Mouse (Mus musculus) midbrain, postnatal 0 days (tissue): ENCODE data around the gene Nqo1. TPM values are rescaled to one million over a fixed set of nuclear protein-coding genes. Genes with fewer than 3 reads are reported as not detected.

Source experiments
- ATAC-seq: fragments of 200-750 bp; cut with Nextera tagmentation; 2 replicates; pipeline ENCODE4 v1.8.0; 2017; ENCODE audit warnings: moderate number of reproducible peaks, mild to moderate bottlenecking, moderate TSS enrichment, moderate library complexity; ENCODE audit not compliant: low FRiP score
- DNase-seq: peaks from one replicate; pipeline ENCODE4 v3.0.0-alpha.2; 2015; ENCODE audit warnings: low spot score
- H3K27ac ChIP-seq: fragments of 300-500 bp; sonication (generic); 2 replicates; pipeline ENCODE4 v1.5.1; 2014; ENCODE audit warnings: low read depth, mild to moderate bottlenecking, low read length, mixed read lengths
- H3K27me3 ChIP-seq: fragments of 300-500 bp; sonication (generic); 2 replicates; pipeline ENCODE4 v1.6.1; 2014; ENCODE audit warnings: low read length, control low read depth, mixed read lengths; ENCODE audit not compliant: insufficient read depth
- H3K36me3 ChIP-seq: fragments of 300-500 bp; sonication (generic); 2 replicates; pipeline ENCODE4 v1.6.1; 2014; ENCODE audit warnings: low read length, control low read depth, mixed read lengths; ENCODE audit not compliant: insufficient read depth
- H3K4me1 ChIP-seq: fragments of 300-500 bp; sonication (generic); 2 replicates; pipeline ENCODE4 v1.6.1; 2014; ENCODE audit warnings: mild to moderate bottlenecking, control low read depth, antibody characterized with exemption, low read length, mixed read lengths; ENCODE audit not compliant: insufficient read depth
- H3K4me2 ChIP-seq: fragments of 300-500 bp; sonication (generic); 2 replicates; pipeline ENCODE4 v1.6.1; 2014; ENCODE audit warnings: low read depth, mild to moderate bottlenecking, low read length, mixed read lengths; ENCODE audit not compliant: poor library complexity, severe bottlenecking
- H3K4me3 ChIP-seq: fragments of 300-500 bp; sonication (generic); 2 replicates; pipeline ENCODE4 v1.5.1; 2014; ENCODE audit warnings: low read depth, mild to moderate bottlenecking, low read length, moderate library complexity
- H3K9ac ChIP-seq: fragments of 300-500 bp; sonication (generic); replicated peaks from 2 replicates; pipeline ENCODE4 v1.6.1; 2014; ENCODE audit warnings: mild to moderate bottlenecking, low read length, moderate library complexity, mixed read lengths; ENCODE audit not compliant: poor library complexity, severe bottlenecking
- H3K9me3 ChIP-seq: fragments of 300-500 bp; sonication (generic); 2 replicates; pipeline ENCODE4 v1.6.1; 2016; ENCODE audit warnings: low read length, control low read depth
- CTCF ChIP-seq: IDR thresholded peaks from 2 replicates; pipeline ENCODE4 v1.5.1; 2016; ENCODE audit warnings: antibody characterized with exemption, mild to moderate bottlenecking
- WGBS: fragments of 180-500 bp; shearing (Covaris S2); extraction: QIAGEN DNeasy Blood & Tissue Kit; methylation state at CpG from one replicate; pipeline ENCODE4 v1.1.7; 2014; 5-methylcytosine and 5-hydroxymethylcytosine counted together
- polyA plus RNA-seq: library from polyadenylated mRNA; unstranded; fragments of >200 nt; fragmentation: Nextera tagmentation; extraction: Ambion mirVana; gene quantifications from 2 replicates; pipeline ENCODE4 v1.2.1, GENCODE M21; 2015
- total RNA-seq: library from RNA; depleted of rRNA; stranded (reverse); fragments of >200 nt; gene quantifications from 2 replicates; pipeline ENCODE4 v1.2.3, GENCODE M21; 2014

Gene Nqo1
- total and polyA plus RNA-seq, 2 experiments from 2014 or later: 12.5 to 15.7 TPM

DNA sequence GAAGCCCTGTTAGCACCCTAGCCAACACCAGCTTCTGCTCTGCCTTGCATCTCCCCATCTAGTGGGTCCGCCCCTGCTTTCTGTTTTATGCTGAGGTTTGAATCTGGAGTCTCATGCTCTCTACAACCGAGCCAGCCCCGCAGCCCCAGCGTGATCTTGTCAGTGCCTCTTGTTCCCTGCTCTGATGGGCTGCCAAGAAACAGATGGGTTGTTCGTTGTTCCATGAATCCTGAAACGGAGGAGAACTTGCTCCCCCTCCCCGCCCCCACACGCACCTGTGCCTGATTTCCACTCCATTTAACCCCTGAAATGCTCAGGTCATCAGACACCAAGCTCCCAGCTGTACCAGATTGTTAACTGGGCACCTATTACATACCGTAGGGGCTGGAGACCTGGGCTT, 3.5 kb downstream of the Nqo1 start:
- Histone ChIP-seq H3K9me3 (no peaks in the 10 kb centered on the region), H3K27ac (no peak overlapping the region), H3K4me1 (peaks cover 4% of the 10 kb centered on the region; the same call in 1 of the 2 replicates), H3K9ac (no peak overlapping the region), H3K4me2 (no peak overlapping the region), H3K4me3 (no peak overlapping the region), H3K27me3 (no peaks in the 10 kb centered on the region), H3K36me3 (no peaks in the 10 kb centered on the region)
- no peak for TF ChIP-seq CTCF
- ATAC-seq (no peak), DNase-seq (peak; percentile 63)
- 40% methylated on average over 9 of the region's 9 CpGs for WGBS

DNA sequence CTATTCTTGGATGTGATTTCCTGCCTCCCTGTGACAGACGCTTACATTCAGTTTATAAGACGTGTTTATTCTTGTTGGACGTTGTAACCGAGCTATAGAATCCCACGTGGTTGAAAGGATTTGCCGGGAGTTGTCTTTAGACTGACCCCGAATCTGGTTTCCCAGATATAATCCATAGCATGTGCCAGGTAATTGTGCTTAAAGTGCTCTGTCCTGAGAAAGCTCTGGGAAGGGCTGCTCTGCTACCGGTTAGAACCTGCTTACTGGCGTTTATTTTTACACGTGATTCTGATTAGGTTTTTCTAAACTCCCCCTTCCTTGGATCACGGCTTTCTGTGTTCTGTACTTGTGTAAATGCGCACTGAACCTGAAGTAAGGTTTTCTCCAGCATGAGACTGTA, 5.3 kb downstream of the Nqo1 start:
- Histone ChIP-seq H3K4me2 (no peak overlapping the region), H3K4me1 (no peaks in the 10 kb centered on the region), H3K27ac (no peak overlapping the region), H3K4me3 (no peak overlapping the region), H3K36me3 (no peaks in the 10 kb centered on the region), H3K9me3 (no peaks in the 10 kb centered on the region), H3K27me3 (no peaks in the 10 kb centered on the region), H3K9ac (no peak overlapping the region)
- no peak for ATAC-seq
- TF ChIP-seq CTCF: no peak
- 57% methylated on average over 12 of the region's 12 CpGs for WGBS
- no peak for DNase-seq

DNA sequence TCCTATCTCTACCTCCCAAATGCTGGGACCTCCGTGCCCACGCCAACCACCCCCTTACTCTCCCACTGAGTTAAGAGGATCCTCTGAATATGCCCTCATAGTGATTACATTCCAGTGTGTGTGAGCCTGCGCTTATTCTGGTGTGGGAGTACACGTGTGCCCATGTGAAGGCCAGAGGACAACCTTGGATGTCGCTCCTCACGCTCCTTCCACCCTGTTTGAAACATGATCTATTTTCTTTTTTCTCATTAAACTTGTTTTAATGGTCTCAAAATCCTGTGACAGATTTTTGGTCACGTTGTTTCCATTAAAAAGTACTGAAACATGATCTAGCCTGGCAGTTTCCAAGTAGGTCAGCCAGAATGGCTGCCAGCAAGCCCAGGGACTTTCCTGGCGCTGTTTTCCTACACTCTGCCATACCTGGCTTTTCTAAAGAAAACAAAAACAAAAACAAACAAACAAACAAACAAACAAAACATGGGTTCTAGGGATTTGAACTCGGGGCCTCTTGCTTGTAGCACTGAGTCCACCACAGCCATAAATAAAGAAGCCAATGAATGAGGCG, 6.8 kb downstream of the Nqo1 start:
- no peaks in the 10 kb centered on the region for H3K9me3 ChIP-seq
- H3K27me3 ChIP-seq: no peaks in the 10 kb centered on the region
- no peak for TF ChIP-seq CTCF
- no peak overlapping the region for H3K27ac ChIP-seq
- WGBS: 94% methylated on average over 10 of the region's 10 CpGs
- DNase-seq: no peak
- H3K9ac ChIP-seq: no peak overlapping the region
- ATAC-seq: no peak
- H3K4me2 ChIP-seq: no peak overlapping the region
- no peaks in the 10 kb centered on the region for H3K36me3 ChIP-seq
- H3K4me3 ChIP-seq: no peak overlapping the region
- no peaks in the 10 kb centered on the region for H3K4me1 ChIP-seq

DNA sequence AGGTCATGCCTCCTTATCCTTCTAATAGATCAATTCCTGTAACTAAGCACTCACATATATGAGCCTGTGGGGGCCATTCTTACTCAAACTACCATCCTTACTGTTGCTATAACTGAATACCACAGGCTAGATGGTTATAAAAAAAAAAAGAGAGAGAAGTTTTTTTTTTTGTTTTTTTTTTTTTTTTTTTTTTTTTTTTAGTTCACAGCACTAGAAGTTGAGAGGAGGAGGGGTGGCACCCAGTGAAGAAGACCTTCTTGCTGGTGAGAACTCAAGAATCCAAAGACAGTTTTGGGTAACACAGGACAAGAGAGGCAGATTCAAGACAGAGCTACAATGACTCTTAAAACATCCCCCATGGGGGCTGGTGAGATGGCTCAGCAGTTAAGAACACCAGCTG, 7.6 kb downstream of the Nqo1 start:
- TF ChIP-seq CTCF: no peak
- Histone ChIP-seq H3K27ac (no peak overlapping the region), H3K4me2 (no peak overlapping the region), H3K9me3 (no peaks in the 10 kb centered on the region), H3K4me1 (no peaks in the 10 kb centered on the region), H3K9ac (no peak overlapping the region), H3K4me3 (no peak overlapping the region), H3K36me3 (no peaks in the 10 kb centered on the region), H3K27me3 (no peaks in the 10 kb centered on the region)
- no peak for DNase-seq
- ATAC-seq: no peak

DNA sequence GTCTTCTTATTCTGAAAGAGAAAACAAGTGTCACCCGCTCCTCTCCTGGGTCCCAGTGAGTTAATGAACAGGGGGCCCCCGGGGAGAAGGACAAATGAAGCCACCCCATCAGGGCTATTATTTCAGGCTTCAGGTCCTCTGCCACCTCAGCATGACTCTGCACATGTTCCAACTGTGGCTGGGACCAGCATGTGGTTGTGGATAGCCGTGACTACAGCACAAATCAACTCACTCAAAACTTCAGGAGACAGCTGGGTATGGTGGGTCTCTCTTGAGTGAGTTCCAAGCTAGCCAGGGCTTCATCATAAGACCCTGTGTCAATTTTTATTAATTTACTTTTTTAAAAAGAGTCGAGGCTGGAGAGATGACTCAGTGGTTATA, 11.9 kb downstream of the Nqo1 start:
- H3K4me3 ChIP-seq: no peak overlapping the region
- ATAC-seq: no peak
- H3K4me1 ChIP-seq: no peaks in the 10 kb centered on the region
- H3K9me3 ChIP-seq: no peaks in the 10 kb centered on the region
- 60% methylated on average over 4 of the region's 4 CpGs for WGBS
- H3K4me2 ChIP-seq: no peak overlapping the region
- no peak overlapping the region for H3K9ac ChIP-seq
- no peak for TF ChIP-seq CTCF
- DNase-seq: no peak
- no peaks in the 10 kb centered on the region for H3K27me3 ChIP-seq
- no peak overlapping the region for H3K27ac ChIP-seq
- no peaks in the 10 kb centered on the region for H3K36me3 ChIP-seq

DNA sequence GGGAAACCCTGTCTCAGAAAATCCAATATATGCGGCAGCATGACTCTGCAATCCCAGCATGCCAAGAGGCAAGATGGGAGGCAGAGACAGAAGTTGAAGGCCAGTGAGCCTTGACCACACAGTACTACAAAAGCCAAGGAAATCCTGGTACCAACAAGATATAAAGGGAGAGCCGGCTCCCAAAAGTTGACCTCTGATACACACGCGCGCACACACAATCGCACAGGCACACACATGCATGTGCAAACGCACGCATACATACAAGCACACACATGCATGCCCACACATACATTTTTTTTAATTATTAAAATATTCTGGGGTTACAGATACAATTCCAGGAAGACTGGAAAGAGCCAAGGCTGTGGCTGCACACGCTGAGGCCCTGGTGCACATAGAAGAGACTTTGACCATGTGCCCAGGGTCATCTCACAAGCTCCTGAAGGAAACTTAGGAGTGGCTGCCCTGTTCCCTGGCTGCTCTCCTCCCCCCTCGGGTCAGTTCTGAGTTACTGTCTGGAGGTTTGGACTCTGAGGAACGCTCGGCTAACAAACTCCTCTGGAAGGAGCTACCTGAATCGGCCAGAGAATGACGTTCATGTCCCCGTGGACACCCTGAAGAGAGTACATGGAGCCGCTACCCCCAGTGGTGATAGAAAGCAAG, 12.4 kb downstream of the Nqo1 start:
- Histone ChIP-seq H3K4me1 (no peaks in the 10 kb centered on the region), H3K9ac (no peak overlapping the region), H3K27me3 (no peaks in the 10 kb centered on the region), H3K36me3 (no peaks in the 10 kb centered on the region), H3K4me2 (no peak overlapping the region), H3K27ac (no peak overlapping the region), H3K9me3 (no peaks in the 10 kb centered on the region), H3K4me3 (no peak overlapping the region)
- 92% methylated on average over 16 of the region's 16 CpGs for WGBS
- TF ChIP-seq CTCF: no peak
- no peak for ATAC-seq
- DNase-seq: no peak
